26 mouse cellular contexts compared by ENCODE assay signal in the genomic region with DNA sequence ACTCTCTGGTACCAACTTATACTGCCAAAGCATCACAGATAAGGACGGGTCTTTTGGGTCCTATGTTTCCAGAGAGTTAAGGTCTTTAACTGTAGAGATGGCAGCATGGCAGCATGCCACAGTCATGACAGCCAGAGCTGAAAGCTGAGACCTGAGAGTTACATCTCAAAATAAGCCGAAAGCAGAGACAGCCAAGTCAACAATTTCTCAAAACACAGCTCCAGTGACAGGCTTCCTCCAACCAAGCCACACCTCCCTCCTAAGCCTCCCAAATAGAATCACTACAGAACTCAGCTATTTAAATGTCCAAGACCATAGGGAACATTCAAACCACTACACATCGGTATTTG. TPM values are rescaled to one million over a fixed set of nuclear protein-coding genes. Genes with fewer than 3 reads are reported as not detected.
DNase-seq lines count a peak whose midpoint lies in the region; ATAC-seq lines count a peak whose summit lies in the region.
"Had no signal": no experiment of that assay in that cellular context is flagged by ENCODE, and none has a peak within 500 bp of the region (broad histone marks: within the 10 kb centered on the region; RNA-seq: fewer than 3 reads in every experiment).

No protein-coding gene starts in this region.

- no peak overlapping the region for H3K4me3 ChIP-seq in heart, embryonic 11.5 days (ENCODE audit: low read depth, low read length)
- no peak overlapping the region for H3K4me3 ChIP-seq in hindbrain, embryonic 12.5 days
- H3K4me3 ChIP-seq: hindbrain, embryonic 13.5 days had no signal

- H3K27me3 ChIP-seq in heart, embryonic 11.5 days (ENCODE audit: control insufficient read depth, insufficient read depth, low read length), result no peaks in the 10 kb centered on the region
- H3K27me3 ChIP-seq in hindbrain, embryonic 12.5 days, result no peaks in the 10 kb centered on the region
- H3K27me3 ChIP-seq: hindbrain, embryonic 13.5 days had no signal

- H3K27ac ChIP-seq in heart, embryonic 11.5 days (ENCODE audit: low read depth, low read length), result no peak overlapping the region
- H3K27ac ChIP-seq in hindbrain, embryonic 12.5 days, result no peak overlapping the region
- H3K27ac ChIP-seq: liver, embryonic 14.5 days had no signal

- no peak for ATAC-seq in heart, embryonic 11.5 days (replicated peaks; ENCODE audit: insufficient number of reproducible peaks, low FRiP score, low TSS enrichment)
- no peak for ATAC-seq in hindbrain, embryonic 12.5 days (ENCODE audit: low FRiP score)
- ATAC-seq: activated CD4-positive, CD25-positive, alpha-beta regulatory T cell, adult 4 months; intestine, postnatal 0 days; lung, postnatal 0 days; midbrain, embryonic 16.5 days had no signal

- peaks cover 21% of the 10 kb centered on the region for H3K4me1 ChIP-seq in heart, embryonic 11.5 days (ENCODE audit: control insufficient read depth, insufficient read depth, low read length)
- H3K4me1 ChIP-seq in hindbrain, embryonic 12.5 days, result peaks cover under 1% of the 10 kb centered on the region; the same call in 1 of the 2 replicates

- no peaks in the 10 kb centered on the region for H3K36me3 ChIP-seq in heart, embryonic 11.5 days (ENCODE audit: control insufficient read depth, insufficient read depth, low read length)
- H3K36me3 ChIP-seq in hindbrain, embryonic 12.5 days, result no peaks in the 10 kb centered on the region
- H3K36me3 ChIP-seq: hindbrain, embryonic 13.5 days had no signal

- DNase-seq in gastrocnemius, adult 18-20 months (ENCODE audit: low spot score), result peak; percentile 77
- DNase-seq in gastrocnemius, postnatal 4 days (ENCODE audit: low spot score in 2 of 2), result no peak
- DNase-seq in lung, postnatal 10 days, result peak; percentile 8
- DNase-seq in lung, postnatal 4 days, result no peak
- peak; percentile 23 to 69 for DNase-seq in gastrocnemius, adult 8-10 months (ENCODE audit: low spot score in 2 of 2)
- peak; percentile 17 to 29 for DNase-seq in gastrocnemius, postnatal 36 days
- DNase-seq: adrenal gland, adult 8-10 months; B cell, adult 2 months; cerebellum, adult 11 months; cerebellum, adult 9-10 months; cerebellum, postnatal 36 days; heart, postnatal 36 days; kidney, adult 9 months; kidney, postnatal 10 days; layer of hippocampus, postnatal 36 days; liver; thymus, postnatal 14 days had no signal

- no peak overlapping the region for H3K4me2 ChIP-seq in heart, embryonic 11.5 days
- no peak overlapping the region for H3K4me2 ChIP-seq in hindbrain, embryonic 12.5 days (replicated peaks)
- H3K4me2 ChIP-seq: hindbrain, embryonic 13.5 days; midbrain, embryonic 11.5 days had no signal

- 74% methylated on average over 3 of the region's 3 CpGs for WGBS in heart, embryonic 11.5 days (ENCODE audit: insufficient replicate concordance)
- WGBS in hindbrain, embryonic 12.5 days, result 91% methylated on average over 3 of the region's 3 CpGs

- intact Hi-C loops in gastrocnemius, postnatal 36 days (cut with DNase I), result no loop called here

- H3K9me3 ChIP-seq in heart, embryonic 11.5 days (replicated peaks; ENCODE audit: control insufficient read depth, low read length), result no peaks in the 10 kb centered on the region
- no peaks in the 10 kb centered on the region for H3K9me3 ChIP-seq in hindbrain, embryonic 12.5 days (replicated peaks)
- H3K9me3 ChIP-seq: hindbrain, embryonic 13.5 days had no signal

- H3K9ac ChIP-seq in heart, embryonic 11.5 days (ENCODE audit: low read depth, low read length), result no peak overlapping the region
- no peak overlapping the region for H3K9ac ChIP-seq in hindbrain, embryonic 12.5 days
- H3K9ac ChIP-seq: hindbrain, embryonic 13.5 days; liver, embryonic 14.5 days had no signal

RNA-seq across cellular contexts. Expression of a gene that starts 58.0 kb away (rescaled TPM):
- total RNA-seq in gastrocnemius, adult 18-20 months (2021), result under 1 TPM; 0.09 to 0.11 TPM
- total RNA-seq in gastrocnemius, postnatal 4 days (2021), result 10 to 100 TPM; 18.6 to 20.8 TPM
- under 1 TPM; 0.10 to 0.19 (median 0.16) TPM for total RNA-seq in gastrocnemius, adult 8-10 months (2022)
- total RNA-seq in gastrocnemius, postnatal 36 days (2021), result under 1 TPM; 0.08 to 0.20 TPM
- 74.4 and 78.3 TPM in 2 replicates for polyA plus RNA-seq in heart, embryonic 11.5 days (2014; fragmentation: Nextera tagmentation; extraction: Ambion mirVana)
- 95.3 and 100 TPM in 2 replicates for polyA plus RNA-seq in hindbrain, embryonic 12.5 days (2016; fragmentation: Nextera tagmentation; extraction: Ambion mirVana)
- total RNA-seq: layer of hippocampus, postnatal 36 days had no signal

Comparison
In these comparisons a context has a peak if more than half of its experiments do, and no peak if none do; other contexts are left out.
1. DNase-seq: peak in gastrocnemius, adult 18-20 months (single experiment), lung, postnatal 10 days (single experiment), gastrocnemius, adult 8-10 months (2 of 2) and gastrocnemius, postnatal 36 days (2 of 2); none in gastrocnemius, postnatal 4 days (0 of 2) and lung, postnatal 4 days (0 of 2).
2. RNA of a gene that starts 58.0 kb away (total RNA-seq): 18.6 to 20.8 TPM in gastrocnemius, postnatal 4 days; 0.08 to 0.20 TPM in gastrocnemius, postnatal 36 days, 0.10 to 0.19 TPM in gastrocnemius, adult 8-10 months and 0.09 to 0.11 TPM in gastrocnemius, adult 18-20 months; every median in the first group is over 10 times any median in the second.